Mouse (Mus musculus) cerebellum, postnatal 25 days (tissue): ENCODE data around the gene Clec4e.
"Not testable (repeated sequence)": the region's sequence is repeated elsewhere in the genome, so short reads cannot be mapped to it uniquely, and the experiment has no call there.

ENCODE experiments used
- DNase-seq, 2 experiments: peaks; one replicate each; pipeline ENCODE4 v3.0.0; 2021; ENCODE audit warnings: mixed read lengths in 2 of 2

Gene Clec4e

DNA sequence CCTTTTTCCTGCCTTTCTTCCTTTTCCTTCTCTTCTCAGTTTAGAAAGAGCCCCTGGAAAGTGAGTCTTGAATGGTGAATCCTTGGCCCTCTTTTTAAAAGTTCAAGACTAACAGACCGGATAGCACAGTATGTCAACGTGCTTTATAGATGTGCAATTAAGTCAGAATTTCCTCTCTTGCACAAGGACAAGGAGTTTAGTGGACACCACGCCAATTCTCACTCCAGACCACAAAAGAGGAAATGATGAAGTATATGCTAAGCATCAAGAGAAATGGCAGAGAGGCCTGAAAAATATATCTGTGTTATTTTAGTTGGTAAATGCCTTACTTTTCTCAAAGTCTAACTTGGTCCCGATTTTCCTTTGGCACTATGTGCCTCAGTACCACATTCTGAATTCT, at the start of gene Clec4e:
Clec4e (minus strand) TSS at position 118 of the 400 bp plus-strand sequence.
- no peak for DNase-seq

DNA sequence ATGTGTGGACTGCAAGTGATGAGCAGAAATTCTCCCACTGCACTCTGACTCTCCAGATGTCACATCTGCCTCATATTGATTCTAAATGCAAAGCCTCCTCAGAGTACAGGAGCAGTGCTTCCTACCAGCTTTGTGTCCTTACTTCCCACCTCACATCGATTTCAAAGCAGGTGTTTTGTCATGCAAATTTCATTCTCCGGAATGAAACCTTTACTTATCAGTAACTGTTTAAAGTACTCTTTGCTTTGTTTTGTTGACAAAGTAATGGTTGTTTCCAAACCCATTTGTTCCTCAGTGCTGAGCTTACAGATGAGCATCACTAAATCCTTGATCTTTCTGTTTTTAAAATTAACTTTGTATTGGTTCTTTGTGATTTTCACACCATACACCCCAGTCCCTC, 42.8 kb upstream of the Clec4e start:
- no peak for DNase-seq

DNA sequence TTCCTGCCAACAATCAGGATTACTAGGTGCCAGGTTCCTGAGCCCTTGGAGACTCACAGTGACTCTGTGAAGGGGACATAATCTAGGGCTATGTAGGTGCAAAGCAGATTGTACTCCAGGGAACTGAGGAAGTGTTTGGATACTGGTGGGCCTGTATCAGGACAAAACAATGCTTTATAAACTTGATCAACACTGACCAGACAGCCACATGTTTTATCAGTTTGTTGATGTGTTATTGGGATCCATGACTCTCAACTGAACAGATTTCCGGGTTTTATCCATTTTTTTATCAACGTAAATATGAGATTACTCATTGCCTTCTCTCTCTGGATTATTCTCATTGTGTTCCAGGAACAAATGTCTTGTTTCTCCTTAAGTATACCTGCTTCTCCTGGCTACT, 18.4 kb upstream of the Clec4e start, which contains the start of gene Vmn2r19:
Vmn2r19 (plus strand) TSS at position 301 of the 400 bp plus-strand sequence.
- DNase-seq: no peak

GRCm38 (mm10) chr6:123306315-123306714, 16.6 kb upstream of the Clec4e start:
- DNase-seq: not testable (repeated sequence)

DNA sequence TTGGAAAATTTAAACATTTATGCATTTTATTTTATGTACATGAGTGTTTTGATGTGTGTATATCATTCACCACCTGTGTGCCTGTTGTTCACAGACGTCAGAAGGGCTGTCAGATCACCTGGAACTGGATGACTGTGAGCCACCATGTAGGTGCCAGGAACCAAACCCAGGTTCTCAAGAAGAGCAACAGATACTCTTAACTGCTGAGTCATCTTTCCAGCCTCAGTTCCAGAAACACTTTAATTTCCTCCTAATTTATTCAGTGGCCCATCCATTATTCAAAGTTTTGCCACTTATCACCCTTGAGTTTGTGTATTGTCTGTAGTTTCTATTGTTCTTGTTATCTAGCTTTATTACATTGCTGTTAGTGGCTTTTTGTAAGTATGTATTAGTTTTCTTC, 7.0 kb upstream of the Clec4e start:
- no peak for DNase-seq

GRCm38 (mm10) chr6:123293509-123293908, 3.8 kb upstream of the Clec4e start:
- not testable (repeated sequence) for DNase-seq

GRCm38 (mm10) chr6:123292751-123293400, 3.2 kb upstream of the Clec4e start:
- no peak for DNase-seq

DNA sequence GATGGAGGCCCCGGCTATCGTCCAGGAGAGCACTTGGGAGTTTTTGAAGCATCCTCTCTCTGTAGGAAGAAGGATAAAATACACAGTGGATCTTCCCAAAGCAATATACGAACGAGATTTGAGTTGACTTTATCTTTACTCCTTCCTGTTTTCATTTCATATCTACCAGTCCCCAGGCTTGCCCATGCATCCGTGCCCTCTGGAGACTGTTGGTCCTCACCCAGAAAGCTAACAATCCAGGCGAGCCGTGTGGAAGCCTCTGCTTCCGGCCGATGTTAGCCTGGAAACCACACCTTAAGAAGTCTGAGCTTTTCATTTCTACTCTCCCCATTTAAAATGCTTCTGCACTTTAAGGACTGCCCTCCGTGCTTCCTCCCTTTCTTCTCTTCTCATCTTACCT, 739 bp downstream of the Clec4e start:
- DNase-seq: no peak

GRCm38 (mm10) chr6:123286311-123286710, 3.4 kb downstream of the Clec4e start:
- DNase-seq: no peak

- no peak for DNase-seq
Measured at GRCm38 (mm10) chr6:123279443-123279842, 10.2 kb downstream of the Clec4e start.

- no peak for DNase-seq
Measured at GRCm38 (mm10) chr6:123266945-123267344, 22.7 kb downstream of the Clec4e start.

- no peak for DNase-seq
Measured at GRCm38 (mm10) chr6:123265809-123266208, 23.9 kb downstream of the Clec4e start.

DNA sequence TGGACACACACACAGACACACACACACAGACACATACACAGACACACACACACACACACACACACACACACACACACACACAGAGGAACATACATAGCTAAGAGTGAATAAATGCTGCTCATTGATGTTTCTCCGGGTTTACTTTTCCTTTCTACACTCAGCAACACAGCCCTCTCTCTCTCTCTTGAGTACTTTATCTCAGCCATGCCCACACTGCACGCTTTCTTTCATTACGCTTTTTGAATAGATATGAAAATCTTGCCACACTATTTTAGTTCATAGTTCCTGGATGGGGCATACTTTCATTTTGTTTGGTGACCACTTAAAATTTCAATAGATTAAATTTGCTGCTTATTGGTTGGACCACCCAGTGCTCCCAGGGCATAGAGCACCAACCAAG, 25.5 kb downstream of the Clec4e start:
- DNase-seq: no peak

GRCm38 (mm10) chr6:123261555-123262161, 28.0 kb downstream of the Clec4e start, which contains the start of gene Clec4d:
Gene Clec4d, plus strand, starts transcription at chr6:123262111.
- DNase-seq: no peak

DNA sequence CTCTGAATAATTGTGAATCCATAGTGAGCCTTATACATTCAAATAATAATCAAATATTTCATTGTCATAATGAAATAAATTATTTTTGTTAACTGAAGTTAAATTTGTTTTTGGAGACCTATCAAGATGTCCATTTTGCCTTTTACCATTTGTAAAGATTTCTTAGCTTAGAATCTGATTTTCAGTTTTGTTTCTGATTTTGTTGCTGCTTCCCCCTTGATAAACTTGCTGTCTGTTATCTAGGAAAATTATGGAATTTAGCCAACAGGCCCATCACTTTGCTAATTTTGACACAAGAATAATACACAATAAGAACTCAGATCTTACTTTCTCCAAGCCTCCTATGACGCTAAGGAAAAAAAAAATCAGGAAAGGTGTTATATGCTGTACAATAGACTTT, 28.8 kb downstream of the Clec4e start:
- DNase-seq: no peak

- DNase-seq: no peak
Measured at GRCm38 (mm10) chr6:123259889-123260603, 29.6 kb downstream of the Clec4e start.

- no peak for DNase-seq
Measured at GRCm38 (mm10) chr6:123258946-123259345, 30.7 kb downstream of the Clec4e start.

DNA sequence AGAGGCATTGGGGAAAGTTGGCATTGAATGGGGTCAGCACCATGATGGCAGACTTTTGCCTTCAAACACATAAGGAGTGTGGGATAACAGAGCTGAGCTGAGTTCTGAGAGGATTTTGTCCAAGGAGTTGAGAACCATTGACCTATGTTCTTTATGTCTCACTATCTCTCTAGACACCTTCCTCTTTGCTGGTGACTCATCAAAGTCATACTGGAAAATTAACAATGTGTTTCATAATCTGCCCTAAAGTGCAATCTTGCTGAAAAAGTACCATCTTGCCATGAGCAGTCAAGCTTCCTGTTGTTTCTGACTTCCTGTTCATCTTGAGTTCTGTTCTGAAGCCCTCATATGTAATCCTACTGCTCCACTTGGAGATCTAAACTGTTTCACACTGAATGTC, 36.9 kb downstream of the Clec4e start:
- no peak for DNase-seq

DNA sequence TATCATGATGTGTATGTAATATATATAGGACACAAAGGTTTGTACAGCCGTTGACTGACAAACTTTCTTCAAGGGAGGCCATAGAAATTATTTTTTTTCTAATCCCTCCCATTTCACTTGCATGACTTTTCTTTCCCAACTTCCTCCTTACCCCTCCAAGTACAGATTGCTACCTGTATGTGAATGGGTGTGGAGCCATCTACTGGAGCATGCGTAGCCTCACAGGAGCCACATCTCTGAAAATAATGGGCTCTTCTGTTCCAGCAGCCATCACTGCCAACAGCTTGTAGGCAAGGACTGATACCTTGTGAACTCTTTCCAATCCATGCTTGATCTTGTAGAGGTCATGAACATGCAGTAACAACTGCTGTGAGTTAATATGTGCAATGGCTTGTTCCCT, 40.8 kb downstream of the Clec4e start:
- DNase-seq: not testable (repeated sequence)

DNA sequence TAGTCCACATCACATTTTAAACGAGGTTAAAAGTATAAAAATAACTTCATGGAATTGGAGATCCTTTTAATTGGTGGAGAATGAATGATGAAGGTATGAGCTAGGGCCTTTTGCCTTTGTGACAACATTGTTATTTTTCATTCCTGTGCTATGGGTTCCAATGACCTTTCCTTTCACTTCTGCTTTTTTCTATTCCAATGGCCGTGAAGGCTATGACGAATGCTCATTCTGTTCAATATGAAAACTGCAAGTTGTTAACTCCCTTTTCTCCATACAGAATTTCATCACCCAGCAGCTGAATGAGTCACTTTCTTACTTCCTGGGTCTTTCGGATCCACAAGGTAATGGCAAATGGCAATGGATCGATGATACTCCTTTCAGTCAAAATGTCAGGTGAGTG, 45.5 kb downstream of the Clec4e start:
- no peak for DNase-seq

- no peak for DNase-seq
Measured at GRCm38 (mm10) chr6:123237582-123237981, 52.1 kb downstream of the Clec4e start.
